Mouse (Mus musculus): Measurements from ENCODE around the gene Fry. TPM values are rescaled to one million over a fixed set of nuclear protein-coding genes. Genes with fewer than 3 reads are reported as not detected.

Fry gene
- polyA plus RNA-seq, 1 experiment from 2014 or later: 5.5 TPM

GRCm38 (mm10) chr5:150452004-150452626 lies 333.7 kb downstream of the Fry start:
- no peak for ATAC-seq
- Histone ChIP-seq H3K27ac (ENCODE audit: low read depth, low read length) (no peak overlapping the region), H3K9me3 (ENCODE audit: control insufficient read depth) (no peaks in the 10 kb centered on the region), H3K4me1 (replicated peaks; ENCODE audit: control insufficient read depth, insufficient read depth, low read length) (no peaks in the 10 kb centered on the region), H3K4me3 (ENCODE audit: low read depth, low read length) (no peak overlapping the region), H3K36me3 (ENCODE audit: control insufficient read depth, insufficient read depth) (peaks cover 5% of the 10 kb centered on the region; the same call in 1 of the 2 replicates), H3K27me3 (replicated peaks; ENCODE audit: control insufficient read depth, insufficient read depth, low read length) (no peaks in the 10 kb centered on the region), H3K9ac (ENCODE audit: low read depth, low read length) (no peak overlapping the region), H3K4me2 (replicated peaks; ENCODE audit: low read depth) (no peak overlapping the region)
- TF ChIP-seq CTCF (IDR thresholded peaks at IDR 0.05; ENCODE audit: low read depth): peak; percentile 25; the same call in 1 of the 2 replicates
- 42% methylated on average over 1 of the region's 1 CpGs for WGBS

DNA sequence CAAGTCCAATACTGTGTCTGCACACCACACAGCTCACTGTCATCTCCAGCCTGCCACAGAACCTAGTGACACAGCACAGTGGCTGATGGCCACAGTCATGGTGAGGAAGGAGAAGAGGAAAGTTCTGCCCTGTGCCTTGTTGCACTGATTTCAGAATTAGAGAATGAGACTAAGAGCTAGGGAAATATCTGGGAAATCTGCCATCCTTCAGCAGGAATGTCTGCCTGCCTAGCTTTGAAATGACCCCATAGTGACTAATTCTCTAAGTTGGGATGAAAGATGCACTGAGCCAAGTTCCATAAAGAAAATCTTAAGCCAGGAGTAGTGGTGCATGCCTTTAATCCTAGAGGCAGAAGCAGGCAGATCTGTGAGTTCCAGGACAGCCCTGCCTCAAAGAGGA lies 334.2 kb downstream of the Fry start:
- no peak overlapping the region for H3K27ac ChIP-seq (ENCODE audit: low read depth, low read length)
- no peaks in the 10 kb centered on the region for H3K4me1 ChIP-seq (replicated peaks; ENCODE audit: control insufficient read depth, insufficient read depth, low read length)
- no peak for ATAC-seq
- H3K9ac ChIP-seq (ENCODE audit: low read depth, low read length): no peak overlapping the region
- no peaks in the 10 kb centered on the region for H3K9me3 ChIP-seq (ENCODE audit: control insufficient read depth)
- TF ChIP-seq CTCF (IDR thresholded peaks at IDR 0.05; ENCODE audit: low read depth): no peak
- H3K36me3 ChIP-seq (ENCODE audit: control insufficient read depth, insufficient read depth): peaks cover 5% of the 10 kb centered on the region; the same call in 1 of the 2 replicates
- H3K27me3 ChIP-seq (replicated peaks; ENCODE audit: control insufficient read depth, insufficient read depth, low read length): no peaks in the 10 kb centered on the region
- H3K4me2 ChIP-seq (replicated peaks; ENCODE audit: low read depth): no peak overlapping the region
- no peak overlapping the region for H3K4me3 ChIP-seq (ENCODE audit: low read depth, low read length)

DNA sequence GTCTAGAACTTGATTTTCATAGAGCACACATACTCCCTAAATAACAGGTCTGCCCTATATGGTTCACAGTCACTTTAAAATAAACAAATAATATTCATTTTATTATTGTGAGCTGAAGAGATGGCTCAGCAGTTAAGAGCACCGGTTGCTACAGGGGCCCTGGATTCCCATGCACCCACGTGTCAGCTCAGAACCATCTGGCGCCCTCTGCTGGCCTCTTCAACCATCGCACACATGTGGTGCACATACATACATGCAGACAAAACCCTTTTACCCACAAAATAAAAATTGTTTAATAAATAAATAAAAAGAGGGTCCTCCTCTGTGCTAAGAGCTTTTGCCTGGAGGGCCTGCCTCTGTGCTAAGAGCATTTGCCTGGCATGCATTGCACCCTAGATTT lies 335.0 kb downstream of the Fry start:
- Histone ChIP-seq H3K4me3 (ENCODE audit: low read depth, low read length) (no peak overlapping the region), H3K4me2 (replicated peaks; ENCODE audit: low read depth) (no peak overlapping the region), H3K27me3 (replicated peaks; ENCODE audit: control insufficient read depth, insufficient read depth, low read length) (no peaks in the 10 kb centered on the region), H3K4me1 (replicated peaks; ENCODE audit: control insufficient read depth, insufficient read depth, low read length) (no peaks in the 10 kb centered on the region), H3K36me3 (ENCODE audit: control insufficient read depth, insufficient read depth) (peaks cover 5% of the 10 kb centered on the region; the same call in 1 of the 2 replicates), H3K9ac (ENCODE audit: low read depth, low read length) (no peak overlapping the region), H3K9me3 (ENCODE audit: control insufficient read depth) (no peaks in the 10 kb centered on the region), H3K27ac (ENCODE audit: low read depth, low read length) (no peak overlapping the region)
- no peak for TF ChIP-seq CTCF (IDR thresholded peaks at IDR 0.05; ENCODE audit: low read depth)
- no peak for ATAC-seq
- WGBS: 83% methylated on average over 4 of the region's 4 CpGs

- 71% methylated on average over 17 of the region's 17 CpGs for WGBS
- H3K4me3 ChIP-seq (ENCODE audit: low read depth, low read length): peak overlapping the region; percentile 9; the same call in 1 of the 2 replicates
- H3K9me3 ChIP-seq (ENCODE audit: control insufficient read depth): no peaks in the 10 kb centered on the region
- H3K9ac ChIP-seq (ENCODE audit: low read depth, low read length): no peak overlapping the region
- no peak for TF ChIP-seq CTCF (IDR thresholded peaks at IDR 0.05; ENCODE audit: low read depth)
- no peaks in the 10 kb centered on the region; the same call in 1 of the 2 replicates for H3K36me3 ChIP-seq (ENCODE audit: control insufficient read depth, insufficient read depth)
- H3K27me3 ChIP-seq (replicated peaks; ENCODE audit: control insufficient read depth, insufficient read depth, low read length): no peaks in the 10 kb centered on the region
- H3K4me1 ChIP-seq (replicated peaks; ENCODE audit: control insufficient read depth, insufficient read depth, low read length): no peaks in the 10 kb centered on the region
- H3K27ac ChIP-seq (ENCODE audit: low read depth, low read length): peak overlapping the region; percentile 51
- peak overlapping the region; percentile 13; the same call in 1 of the 2 replicates for H3K4me2 ChIP-seq (replicated peaks; ENCODE audit: low read depth)
- no peak for ATAC-seq
Measured at GRCm38 (mm10) chr5:150457165-150457903, 338.9 kb downstream of the Fry start.

DNA sequence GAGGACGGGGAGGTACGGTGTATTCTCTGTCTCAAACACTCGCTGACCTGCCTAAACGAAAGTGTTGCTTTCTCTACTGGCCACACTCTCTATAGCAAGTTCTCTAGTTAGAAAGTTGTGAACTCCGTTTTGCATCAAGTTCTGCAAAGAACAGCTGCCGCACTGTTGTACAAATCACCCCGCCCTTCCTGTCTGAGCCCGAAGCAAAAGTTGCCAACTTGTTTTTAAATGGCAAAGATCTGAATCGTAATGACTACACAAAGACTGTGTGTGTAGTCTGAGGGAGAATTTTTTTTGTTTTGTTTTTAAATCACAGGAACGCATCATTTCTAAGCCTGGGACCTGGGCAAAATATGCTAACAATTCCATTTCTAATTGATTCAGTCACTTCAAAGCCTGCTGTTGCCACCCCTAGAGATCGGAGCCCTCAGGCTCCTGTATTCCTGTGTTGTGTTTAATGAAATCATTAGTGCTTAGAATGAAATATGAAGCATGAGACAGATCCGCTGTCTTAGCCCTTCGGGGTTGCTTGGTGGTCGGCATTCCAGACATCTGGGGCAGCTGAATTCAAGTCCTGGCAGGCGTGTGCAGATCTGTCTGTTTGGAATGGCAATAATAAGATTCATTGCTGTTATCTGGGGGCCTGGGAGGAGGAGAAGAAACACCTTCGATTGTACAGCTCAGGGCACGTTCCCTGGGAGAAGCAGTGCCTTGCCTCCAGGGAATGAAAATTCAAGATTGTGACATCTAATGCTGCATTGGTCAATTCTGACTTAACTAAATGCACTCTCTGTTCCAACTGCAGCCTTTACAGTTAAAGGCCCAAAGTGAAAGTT lies 339.7 kb downstream of the Fry start:
- 53% methylated on average over 17 of the region's 17 CpGs for WGBS
- Histone ChIP-seq H3K36me3 (ENCODE audit: control insufficient read depth, insufficient read depth) (no peaks in the 10 kb centered on the region; the same call in 1 of the 2 replicates), H3K4me3 (ENCODE audit: low read depth, low read length) (peak overlapping the region; percentile 9; the same call in 1 of the 2 replicates), H3K27ac (ENCODE audit: low read depth, low read length) (peak overlapping the region; percentile 51), H3K4me2 (replicated peaks; ENCODE audit: low read depth) (peak overlapping the region; percentile 13; the same call in 1 of the 2 replicates), H3K27me3 (replicated peaks; ENCODE audit: control insufficient read depth, insufficient read depth, low read length) (no peaks in the 10 kb centered on the region), H3K9me3 (ENCODE audit: control insufficient read depth) (no peaks in the 10 kb centered on the region), H3K4me1 (replicated peaks; ENCODE audit: control insufficient read depth, insufficient read depth, low read length) (no peaks in the 10 kb centered on the region), H3K9ac (ENCODE audit: low read depth, low read length) (no peak overlapping the region)
- TF ChIP-seq CTCF (IDR thresholded peaks at IDR 0.05; ENCODE audit: low read depth): no peak
- ATAC-seq: no peak

GRCm38 (mm10) chr5:150459801-150460200 lies 341.4 kb downstream of the Fry start:
- H3K36me3 ChIP-seq (ENCODE audit: control insufficient read depth, insufficient read depth): no peaks in the 10 kb centered on the region; the same call in 1 of the 2 replicates
- H3K9me3 ChIP-seq (ENCODE audit: control insufficient read depth): no peaks in the 10 kb centered on the region
- no peak overlapping the region for H3K9ac ChIP-seq (ENCODE audit: low read depth, low read length)
- 81% methylated on average over 4 of the region's 4 CpGs for WGBS
- H3K4me1 ChIP-seq (replicated peaks; ENCODE audit: control insufficient read depth, insufficient read depth, low read length): no peaks in the 10 kb centered on the region
- no peak overlapping the region for H3K4me2 ChIP-seq (replicated peaks; ENCODE audit: low read depth)
- no peak overlapping the region for H3K27ac ChIP-seq (ENCODE audit: low read depth, low read length)
- ATAC-seq: no peak
- no peak overlapping the region for H3K4me3 ChIP-seq (ENCODE audit: low read depth, low read length)
- H3K27me3 ChIP-seq (replicated peaks; ENCODE audit: control insufficient read depth, insufficient read depth, low read length): no peaks in the 10 kb centered on the region
- peak; percentile 30 for TF ChIP-seq CTCF (IDR thresholded peaks at IDR 0.05; ENCODE audit: low read depth)

Measured in intestine, postnatal 0 days (tissue).